Mouse (Mus musculus): ENCODE results near the gene Uhmk1. TPM values are rescaled to one million over a fixed set of nuclear protein-coding genes. Genes with fewer than 3 reads are reported as not detected.

Uhmk1 gene
- total RNA-seq, 2 experiments from 2014 or later, result 10.2 TPM

Other genes with a start within 250 kb of the Uhmk1 start
- gene Hsd17b7, start 246.2 kb downstream of the Uhmk1 start, total RNA-seq (2021), result 1 to 10 TPM; 2.9 to 4.1 TPM
- gene Ddr2, start 104.6 kb downstream of the Uhmk1 start, total RNA-seq (2021), result 10 to 100 TPM; 17.8 to 18.2 TPM
- gene Uap1, start 40.4 kb downstream of the Uhmk1 start, total RNA-seq (2021), result 10 to 100 TPM; 44.6 to 52.2 TPM
- not detected for gene Sh2d1b2, start 17.4 kb upstream of the Uhmk1 start, total RNA-seq (2021)
- not detected for gene Sh2d1b1, start 61.9 kb upstream of the Uhmk1 start, total RNA-seq (2021)
- under 1 TPM; 0.15 to 0.36 TPM for gene Gm7694, start 90.9 kb upstream of the Uhmk1 start, total RNA-seq (2021)
- not detected for gene Spata46, start 93.4 kb upstream of the Uhmk1 start, total RNA-seq (2021)

Measured in gastrocnemius, postnatal 36 days (tissue).